Mouse (Mus musculus) adrenal gland, postnatal 14 days (tissue): ENCODE measurements at regions not wholly inside any gene's neighbourhood (a gene's known extent, or its start where the extent isn't known, plus 50 kb on each side); places are given as distances from the start of the nearest gene placed in this dataset.

Experiments
- DNase-seq: peaks from one replicate; pipeline ENCODE4 v3.0.0; 2021; ENCODE audit warnings: mixed read lengths

- peak; percentile 70 for DNase-seq
Measured at GRCm38 (mm10) chr7:72362690-72363089, 56.3 kb upstream of the Mctp2 start.

DNA sequence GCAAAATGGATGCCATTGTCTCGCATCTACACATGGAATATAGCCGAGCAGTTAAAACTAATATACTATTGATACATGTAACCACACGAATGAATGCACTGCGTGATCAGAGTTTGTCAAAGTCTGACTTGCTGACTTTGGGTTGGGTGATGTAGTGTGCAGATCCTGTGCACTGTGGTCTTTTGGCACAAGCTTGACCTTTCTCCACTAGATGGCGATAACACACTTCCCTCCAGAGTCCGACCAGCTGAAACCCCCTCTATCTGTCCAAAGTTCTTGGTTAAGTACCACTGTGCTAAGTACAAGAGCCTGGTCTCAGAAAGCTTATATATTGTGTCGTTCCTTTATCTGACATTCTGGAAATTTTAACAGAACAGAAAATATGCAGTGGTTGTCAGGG lies 84.9 kb upstream of the Mctp2 start:
- peak; percentile 26 for DNase-seq

GRCm38 (mm10) chr7:72400056-72400455 lies 93.6 kb upstream of the Mctp2 start:
- DNase-seq: peak; percentile 67

DNA sequence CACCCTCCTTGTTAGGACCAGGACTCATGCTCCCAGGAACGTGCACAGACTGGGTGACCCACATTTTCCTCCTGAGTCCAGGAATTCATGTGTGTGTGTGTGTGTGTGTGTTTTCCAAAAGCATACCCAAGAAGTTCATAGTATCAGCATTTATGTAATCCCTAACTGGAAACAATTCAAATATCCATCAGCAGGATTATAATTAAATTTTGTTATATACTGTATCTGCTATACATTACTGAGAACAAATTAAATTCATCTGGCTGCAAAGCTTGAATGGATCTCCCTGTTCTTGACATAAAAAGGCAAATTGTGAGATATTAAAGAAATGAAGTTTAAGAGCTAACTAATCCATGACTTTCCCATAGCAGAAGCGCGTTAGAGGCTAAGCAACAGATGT lies 99.7 kb upstream of the Mctp2 start:
- no peak for DNase-seq

- no peak for DNase-seq
Measured at GRCm38 (mm10) chr7:72408409-72408986, 102.1 kb upstream of the Mctp2 start.

DNA sequence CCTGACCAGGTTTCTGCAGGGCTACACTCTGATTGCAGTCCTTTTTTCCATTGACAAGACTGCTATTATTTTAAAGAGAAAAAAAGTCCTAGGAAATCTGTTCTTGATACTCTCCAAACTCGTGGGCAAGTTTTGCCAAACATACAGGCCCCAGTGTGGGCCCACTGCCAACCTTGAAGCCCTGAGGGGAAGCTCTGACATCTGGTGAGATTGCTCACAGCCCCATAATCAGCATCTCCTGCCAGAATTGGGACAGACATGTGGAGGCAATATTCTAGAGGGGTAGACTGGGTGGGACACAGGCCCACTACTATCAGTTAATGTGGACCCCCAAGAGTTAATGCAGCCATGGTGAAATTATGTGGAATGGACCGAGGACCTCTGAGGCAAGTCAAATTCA lies 132.1 kb upstream of the Mctp2 start:
- peak; percentile 25 for DNase-seq

DNA sequence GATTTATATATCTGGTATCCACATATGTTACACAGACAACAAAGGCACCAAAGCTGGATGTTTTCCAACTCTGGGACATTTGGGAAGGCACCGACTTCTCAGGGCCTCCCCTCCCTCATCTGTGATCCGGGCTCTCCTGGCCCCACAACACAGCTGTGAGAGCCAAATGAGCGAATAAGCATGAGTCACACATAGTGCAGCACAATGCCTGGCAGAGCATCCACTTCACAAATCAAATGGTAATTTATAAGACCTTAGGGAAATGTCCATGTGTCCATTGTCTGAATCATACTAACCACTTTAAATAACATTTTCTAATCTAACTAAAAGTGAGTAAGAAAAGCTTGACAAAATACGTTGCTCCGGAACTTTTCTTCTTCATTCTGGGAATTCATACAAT lies 135.6 kb upstream of the Mctp2 start:
- DNase-seq: no peak

DNA sequence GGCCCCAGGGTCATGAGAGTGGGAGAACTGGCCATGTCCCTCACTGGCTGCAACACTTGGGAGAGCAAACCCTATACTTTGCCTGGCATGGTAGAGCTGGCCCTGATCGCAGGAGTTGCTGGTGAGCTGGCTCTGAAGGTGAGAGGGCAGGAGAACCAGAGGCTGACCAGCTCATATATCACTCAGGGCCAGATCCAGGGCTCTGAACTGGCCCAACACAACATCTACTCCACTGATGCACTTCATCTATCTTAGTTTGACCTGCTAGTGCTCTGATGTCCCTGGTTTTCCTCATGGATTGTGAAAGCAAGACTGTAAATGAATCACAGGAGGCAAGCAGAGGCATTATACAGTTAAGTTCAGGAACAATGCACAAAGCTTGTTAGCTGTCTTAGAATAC lies 137.6 kb upstream of the Mctp2 start:
- DNase-seq: no peak

DNA sequence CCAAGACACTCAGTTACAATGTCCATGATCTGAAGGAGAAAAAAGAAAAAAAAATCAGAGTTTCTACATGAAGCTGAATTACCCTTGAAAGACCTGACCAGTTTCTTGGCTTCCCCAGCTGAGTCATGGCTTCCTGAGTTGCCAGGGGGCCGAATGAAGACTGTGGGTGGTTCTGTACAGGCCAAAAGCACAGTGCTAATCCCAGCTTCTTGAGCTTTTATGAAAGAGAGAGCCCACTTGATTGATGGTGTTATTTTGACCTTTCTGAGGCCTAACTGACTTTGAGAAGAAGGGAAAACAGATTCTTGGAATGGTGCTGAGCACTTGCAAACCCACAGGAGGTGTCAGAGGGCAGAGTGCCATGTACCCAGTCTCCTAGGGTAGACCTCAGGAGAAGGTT lies 138.4 kb upstream of the Mctp2 start:
- no peak for DNase-seq

- no peak for DNase-seq
Measured at GRCm38 (mm10) chr7:72446911-72447310, 140.5 kb upstream of the Mctp2 start.

- no peak for DNase-seq
Measured at GRCm38 (mm10) chr7:72462978-72463377, 156.6 kb upstream of the Mctp2 start.

GRCm38 (mm10) chr7:72464658-72465057 lies 158.2 kb upstream of the Mctp2 start:
- no peak for DNase-seq

GRCm38 (mm10) chr7:72469691-72470090 lies 163.3 kb upstream of the Mctp2 start:
- DNase-seq: no peak

DNA sequence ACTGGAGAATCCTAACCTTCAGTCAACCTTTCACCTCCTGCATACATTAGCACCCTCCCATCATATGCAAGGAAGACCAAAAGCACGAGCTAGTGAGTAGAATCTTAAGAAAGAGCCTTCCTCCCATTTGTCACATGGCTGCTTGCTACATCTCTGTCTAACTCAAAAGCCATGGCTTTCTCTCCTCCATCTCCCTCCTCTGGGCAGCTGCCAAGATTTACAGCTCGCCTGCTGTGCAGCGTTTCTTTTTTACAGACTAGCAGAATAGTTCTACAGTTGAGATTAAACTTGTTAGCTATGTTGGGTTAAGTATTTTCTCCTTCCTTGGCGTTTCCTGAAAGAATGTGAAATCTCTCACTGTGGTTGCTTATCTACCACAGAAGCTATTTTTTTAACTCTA lies 168.3 kb upstream of the Mctp2 start:
- DNase-seq: no peak

GRCm38 (mm10) chr7:72478936-72479335 lies 172.5 kb upstream of the Mctp2 start:
- no peak for DNase-seq

DNA sequence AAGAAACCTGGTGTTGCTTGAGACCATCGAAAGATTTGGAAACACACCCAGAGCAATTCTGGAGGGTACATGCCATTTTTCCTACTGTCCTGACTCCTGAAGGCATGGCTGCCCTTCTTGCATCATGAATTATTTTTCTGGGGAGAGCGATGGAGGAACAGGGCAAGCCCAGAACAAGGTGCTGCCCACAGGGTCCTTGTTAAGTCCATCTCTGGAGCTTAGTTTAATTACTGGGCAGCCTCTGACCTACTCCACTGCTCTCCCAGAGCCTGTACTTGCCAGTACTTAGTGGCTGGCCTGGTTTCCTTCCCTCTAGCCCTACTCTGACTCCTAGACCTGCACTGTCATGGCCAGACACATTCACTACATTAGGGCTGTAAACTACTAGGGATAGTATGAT lies 174.9 kb upstream of the Mctp2 start:
- no peak for DNase-seq

- DNase-seq: no peak
Measured at GRCm38 (mm10) chr7:72490161-72490560, 183.8 kb upstream of the Mctp2 start.

GRCm38 (mm10) chr7:72493292-72493691 lies 186.9 kb upstream of the Mctp2 start:
- peak; percentile 37 for DNase-seq

DNA sequence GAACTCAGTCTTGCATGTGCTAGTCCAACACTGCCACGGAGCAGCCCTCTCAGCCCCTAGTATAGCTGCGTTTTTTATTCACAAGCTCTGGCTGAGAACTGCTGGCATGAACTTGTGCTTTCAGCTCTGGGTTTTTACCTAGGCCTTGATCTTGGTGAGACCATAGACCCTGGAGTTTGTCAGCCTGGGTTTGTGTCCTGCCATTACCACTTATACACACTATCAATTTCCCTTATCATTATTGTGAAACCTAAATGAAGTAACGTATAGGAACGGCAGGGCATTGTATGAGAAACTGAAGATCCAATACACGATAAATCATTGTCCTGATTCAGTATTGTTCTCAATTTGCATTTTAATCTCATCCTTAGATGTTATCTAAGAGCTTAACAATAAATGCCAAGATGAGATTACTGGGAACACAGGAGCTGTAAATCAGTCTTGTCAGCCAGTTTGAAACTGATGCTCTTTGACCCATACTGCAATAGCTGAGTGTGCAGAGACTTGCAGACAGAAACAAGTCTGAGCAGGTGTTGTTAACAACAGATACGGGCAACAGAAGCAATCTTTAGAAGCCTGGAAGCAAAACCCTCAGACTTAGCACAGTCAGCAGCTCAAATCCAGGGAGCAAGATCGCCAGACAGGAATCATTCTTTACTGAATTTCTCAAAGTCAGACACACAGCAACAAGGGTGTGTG lies 190.7 kb upstream of the Mctp2 start:
- no peak for DNase-seq

- peak; percentile 18 for DNase-seq
Measured at GRCm38 (mm10) chr7:72498562-72499230, 192.3 kb upstream of the Mctp2 start.

DNA sequence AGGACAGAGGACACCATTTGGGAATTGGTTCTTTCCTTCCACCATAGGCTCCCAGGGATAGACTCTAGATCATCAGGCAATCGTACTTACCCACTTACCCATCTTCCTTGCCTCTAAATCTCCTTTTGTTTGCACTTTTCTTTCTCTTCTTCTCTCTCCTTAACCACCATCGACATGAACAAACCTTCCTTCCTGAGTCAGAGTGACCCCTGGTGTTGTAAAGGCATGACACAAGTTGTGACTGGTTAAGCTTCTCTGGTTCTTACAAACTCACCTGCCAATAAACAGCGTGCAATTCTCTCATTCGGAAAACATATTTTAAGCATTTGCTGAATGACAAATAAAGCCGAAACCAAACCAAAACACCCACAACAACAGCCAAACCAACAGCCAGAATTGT lies 193.4 kb upstream of the Mctp2 start:
- DNase-seq: no peak

GRCm38 (mm10) chr7:72500190-72500589 lies 193.8 kb upstream of the Mctp2 start:
- no peak for DNase-seq

DNA sequence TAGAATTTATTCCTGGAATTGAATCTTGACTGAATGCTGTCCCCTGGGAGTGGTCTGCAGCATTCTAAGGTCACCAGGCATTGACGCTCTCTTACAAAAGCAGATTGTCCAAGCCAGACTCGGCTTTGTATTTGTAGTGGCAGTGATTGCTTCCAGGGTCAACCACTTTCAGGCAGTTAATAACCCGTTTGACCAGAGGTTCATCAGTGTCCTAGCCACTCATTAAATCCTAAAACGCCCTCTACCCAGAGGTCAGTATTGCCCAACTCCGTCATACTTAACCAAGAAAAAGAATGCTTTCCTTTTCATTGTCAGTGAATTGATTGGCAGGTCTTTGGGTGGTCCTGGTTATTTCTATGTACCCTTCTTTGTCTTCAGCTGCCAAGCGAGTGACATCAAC lies 194.6 kb upstream of the Mctp2 start:
- DNase-seq: no peak

GRCm38 (mm10) chr7:72501431-72501830 lies 195.0 kb upstream of the Mctp2 start:
- no peak for DNase-seq
